Mouse (Mus musculus) E14TG2a.4 (cell line): ENCODE measurements around the gene Actl6b.

ENCODE experiments used
- CTCF ChIP-seq: conservative IDR thresholded peaks from 2 replicates; pipeline ENCODE4 v1.5.1; 2014; ENCODE audit warnings: low read length
- POU5F1 ChIP-seq: IDR thresholded peaks from 2 replicates; pipeline ENCODE4 v1.6.1; 2014; ENCODE audit warnings: low read length, borderline replicate concordance

- TF ChIP-seq CTCF (no peak), POU5F1 (no peak)
These were observed 29.4 kb downstream of the Actl6b start for GRCm38 (mm10) chr5:137582702-137583101.
